Mouse (Mus musculus) cerebellum, postnatal 14 days (tissue): ENCODE measurements around the gene Rrp36.

Source experiments
- DNase-seq, 2 experiments: peaks; one replicate each; pipeline ENCODE4 v3.0.0; 2021; ENCODE audit warnings: mixed read lengths in 2 of 2

The Rrp36 gene

DNA sequence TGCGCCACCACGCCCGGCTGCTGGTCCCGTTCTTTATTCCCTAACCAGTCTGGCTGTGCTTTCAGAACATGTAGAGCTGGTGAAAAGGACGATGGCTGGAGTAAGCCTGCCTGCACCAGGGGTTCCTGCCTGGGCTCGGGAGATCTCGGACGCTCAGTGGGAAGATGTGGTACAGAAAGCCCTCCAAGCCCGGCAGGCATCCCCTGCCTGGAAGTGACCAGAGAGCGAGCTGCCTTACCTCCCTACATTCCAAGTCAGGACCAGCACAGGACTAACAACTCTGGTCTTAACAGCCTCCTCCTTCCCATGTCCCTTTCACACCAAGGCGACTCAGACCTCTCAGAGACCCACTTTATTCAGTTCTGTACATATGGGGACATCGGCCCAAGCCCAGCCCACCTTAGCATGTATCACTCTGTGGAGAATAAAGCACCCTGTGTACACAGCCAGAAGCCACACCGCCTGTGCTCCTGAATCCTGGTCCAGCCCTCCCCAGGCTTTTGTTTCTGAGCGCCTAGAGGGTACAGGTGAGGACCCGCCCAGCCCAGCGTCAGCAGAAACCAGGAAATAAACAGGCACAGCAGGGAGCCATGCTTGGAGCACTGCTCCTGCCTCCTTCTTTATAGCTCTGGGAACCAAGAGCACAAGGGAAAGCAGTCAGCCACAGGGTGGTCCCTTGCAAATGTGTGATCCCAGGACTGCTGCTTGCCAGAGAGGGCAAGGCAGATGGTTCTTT is 8.7 kb upstream of the Rrp36 start:
- DNase-seq, result no peak

DNA sequence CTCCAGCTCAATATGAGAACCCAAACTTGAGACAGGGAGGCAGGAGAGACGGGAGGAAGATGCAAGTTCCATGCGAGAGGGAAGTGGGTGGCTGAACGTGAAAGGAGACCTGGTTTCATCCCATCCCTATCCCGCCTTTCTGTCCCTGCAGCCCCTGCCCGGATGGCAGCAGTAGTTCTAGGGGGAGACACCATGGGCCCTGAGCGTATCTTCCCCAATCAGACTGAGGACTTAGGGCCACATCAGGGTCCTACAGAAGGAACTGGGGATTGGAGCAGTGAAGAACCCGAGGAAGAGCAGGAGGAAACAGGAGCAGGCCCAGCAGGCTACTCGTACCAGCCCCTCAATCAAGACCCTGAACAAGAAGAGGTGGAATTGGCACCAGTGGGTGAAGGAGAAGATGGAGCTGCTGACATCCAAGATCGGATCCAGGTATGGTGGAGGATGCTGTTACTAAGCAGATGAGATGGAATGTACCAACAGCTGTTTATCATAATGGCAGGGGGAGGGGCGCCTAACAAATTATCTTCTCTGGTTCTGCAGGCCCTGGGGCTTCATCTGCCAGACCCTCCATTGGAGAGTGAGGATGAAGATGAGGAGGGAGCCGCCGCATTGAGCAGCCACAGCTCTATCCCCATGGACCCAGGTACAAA is 7.4 kb upstream of the Rrp36 start:
- peak in 1 of 2 experiments; percentile 39 for DNase-seq

DNA sequence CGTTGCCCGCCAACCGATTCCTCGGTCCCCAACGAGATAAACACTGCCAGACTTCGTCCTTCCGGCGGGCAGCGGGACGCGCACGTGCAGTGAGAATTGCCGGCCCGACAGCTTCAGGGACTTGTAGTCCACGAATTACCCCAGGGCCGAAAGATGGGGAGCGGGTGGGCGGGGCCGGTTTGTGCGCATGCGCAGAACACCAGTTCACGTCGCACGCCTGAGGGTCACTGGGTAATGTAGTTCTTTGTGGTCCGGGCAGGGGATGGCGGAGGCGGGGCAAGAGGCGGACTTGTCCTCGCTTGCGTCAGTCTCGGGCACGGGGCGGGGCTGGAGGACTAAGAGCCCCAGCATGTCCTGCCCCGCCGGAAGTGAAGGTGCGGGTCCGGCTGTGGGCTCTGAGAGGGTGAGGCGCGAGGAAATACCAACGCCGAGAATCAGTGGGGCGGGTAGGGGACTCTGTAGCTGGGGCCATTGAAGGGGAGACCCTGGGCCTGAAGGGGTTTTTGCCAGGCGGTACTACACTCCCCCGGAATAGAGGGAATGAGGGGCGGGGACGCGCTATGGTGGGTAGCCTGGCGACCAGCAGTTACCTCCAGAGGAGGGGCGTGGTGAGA is 6.7 kb upstream of the Rrp36 start, which contains the start of gene Klhdc3:
Gene Klhdc3 (minus strand): TSS at position 155 of the 614 bp plus-strand sequence.
- DNase-seq, result peak; percentile 99

DNA sequence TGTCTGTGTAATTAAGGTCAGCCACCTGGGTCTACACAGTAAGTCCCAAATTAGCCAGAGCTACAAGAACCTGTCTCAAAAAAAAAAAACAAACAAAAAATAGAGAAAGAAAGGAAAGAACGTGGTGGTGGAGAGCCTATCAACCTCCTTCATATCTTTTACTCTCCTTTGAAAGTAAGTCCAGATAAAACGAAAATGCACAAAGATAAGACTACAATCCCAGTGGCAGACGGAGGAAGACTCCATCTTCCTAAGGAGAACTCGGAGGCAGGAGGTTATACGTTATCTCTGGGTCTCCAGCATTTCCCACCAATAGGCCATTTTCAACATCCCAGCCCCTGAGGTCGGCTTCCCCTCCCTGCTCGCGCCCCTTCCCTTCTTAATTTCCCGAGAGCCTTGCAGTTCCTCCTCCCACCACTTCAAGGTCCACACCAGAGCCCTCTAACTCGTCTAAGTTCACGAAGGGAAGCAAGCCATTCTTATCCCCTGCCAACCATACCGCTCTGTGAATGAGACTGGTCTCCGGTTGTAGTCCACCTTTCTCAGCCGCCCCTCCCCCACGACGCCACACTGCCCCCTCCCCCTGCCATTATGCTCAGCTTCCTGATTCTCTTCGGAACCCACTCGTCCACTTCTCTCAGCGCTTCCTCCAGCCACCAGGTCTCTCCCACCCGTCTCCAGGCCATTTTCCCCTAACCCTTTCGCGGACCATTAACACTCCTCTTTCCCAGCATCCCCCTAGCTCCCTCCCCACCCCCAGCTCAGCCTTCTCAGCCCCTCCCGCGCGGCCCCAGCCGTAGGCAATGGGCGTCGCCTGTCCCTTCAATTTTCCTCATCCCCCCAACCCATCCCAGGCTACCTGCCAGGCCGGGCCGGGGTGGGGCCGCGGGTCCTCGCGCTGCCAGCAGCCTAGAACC is 5.9 kb upstream of the Rrp36 start:
- DNase-seq, result peak; percentile 76 to 86

DNA sequence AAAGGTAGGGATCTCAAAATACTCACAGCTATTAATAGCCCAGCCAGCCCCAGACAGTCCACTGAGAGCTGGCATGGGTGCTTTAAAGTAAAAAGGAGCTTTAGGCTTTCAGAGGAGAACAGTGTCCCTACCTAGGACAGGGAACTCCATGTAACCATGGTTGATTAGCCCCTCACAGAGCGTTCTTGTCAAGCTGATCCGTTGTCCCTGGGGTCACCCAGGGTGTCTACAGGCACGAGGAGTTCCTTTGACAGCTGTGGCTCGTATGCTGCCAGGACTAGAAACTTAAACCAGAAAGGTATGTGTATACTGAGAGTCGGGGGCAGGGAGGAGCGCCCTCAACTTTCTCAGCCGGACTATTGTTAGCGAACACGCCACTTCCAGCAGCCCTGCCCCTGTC is 4.8 kb upstream of the Rrp36 start:
- no peak for DNase-seq

DNA sequence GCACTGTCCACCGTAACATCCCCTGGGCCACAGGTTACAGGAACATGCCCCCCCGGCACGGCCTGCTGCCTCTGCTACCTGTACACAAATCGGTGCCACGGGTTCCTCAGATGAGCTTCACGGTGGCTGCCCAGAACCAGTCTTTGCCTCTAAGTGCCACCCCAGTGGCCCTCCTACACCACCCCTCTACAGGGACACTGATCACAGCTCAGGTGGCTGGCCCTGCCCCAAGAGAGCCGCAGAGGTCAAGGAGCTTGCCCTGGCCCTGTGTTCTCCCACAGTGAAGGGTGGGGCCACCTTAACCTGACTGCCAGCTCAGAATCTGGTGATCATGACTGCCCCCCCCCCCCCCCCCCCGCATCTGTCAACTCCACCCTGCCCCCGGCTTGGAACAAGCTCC is 4.3 kb upstream of the Rrp36 start, which contains the start of gene Mea1:
Gene Mea1 (plus strand): TSS at position 378 of the 400 bp plus-strand sequence.
- peak in 1 of 2 experiments; percentile 44 for DNase-seq

DNA sequence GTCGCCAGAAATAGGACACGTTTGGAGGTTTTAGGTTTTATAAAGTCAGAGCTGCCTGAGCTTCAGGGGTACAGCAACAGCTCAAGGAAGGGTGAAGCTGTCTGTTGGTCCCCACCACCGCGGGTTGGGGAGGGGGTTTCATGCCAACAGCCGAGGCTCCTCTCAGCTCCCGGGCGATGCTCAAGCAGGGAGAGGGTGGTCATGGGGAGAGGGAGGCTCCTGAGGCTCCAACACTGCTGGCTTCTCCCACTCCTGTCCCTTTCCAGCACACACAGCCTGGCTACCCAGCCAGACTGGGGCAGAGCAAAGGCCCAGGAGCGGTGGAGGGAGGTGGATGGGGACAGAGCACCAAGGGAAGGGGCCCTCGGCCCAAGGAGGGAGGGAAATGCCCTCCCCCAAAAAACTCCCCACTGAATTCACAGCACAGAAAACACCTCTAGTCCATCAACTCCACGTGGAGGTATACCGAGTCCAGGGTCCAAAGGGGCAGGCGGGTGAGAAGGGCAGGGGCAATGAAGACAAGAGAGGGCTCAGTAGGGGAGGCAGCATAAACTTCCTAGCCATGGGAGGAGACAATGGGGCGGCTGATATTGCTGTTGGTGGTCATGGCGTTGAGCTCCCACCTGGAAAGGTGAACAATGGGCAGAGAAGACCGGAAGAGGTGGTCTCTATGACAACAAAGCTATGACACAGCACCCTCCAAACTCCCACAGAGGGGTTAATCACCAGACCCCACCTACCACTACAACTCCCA is 555 bp upstream of the Rrp36 start:
- DNase-seq, result no peak

DNA sequence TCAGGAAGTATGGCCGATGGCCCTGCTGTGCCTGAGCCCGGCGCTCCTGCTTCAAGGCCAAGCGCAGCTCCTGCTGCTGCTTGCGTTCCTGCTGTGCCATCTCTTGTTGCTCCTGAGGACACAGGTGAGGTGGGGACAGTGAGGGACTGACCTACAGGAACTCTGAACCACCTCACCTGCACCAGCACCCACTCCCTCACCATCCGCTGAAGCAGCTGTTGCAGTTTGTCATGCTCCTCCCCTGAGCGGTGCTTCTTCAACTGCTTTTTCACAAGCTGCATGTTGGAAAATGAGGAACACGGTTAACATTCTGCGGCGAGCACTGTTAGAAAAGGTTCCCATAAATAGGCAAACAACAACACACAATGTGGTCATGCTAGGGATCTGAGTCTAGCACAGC is 4.2 kb downstream of the Rrp36 start:
- no peak for DNase-seq

DNA sequence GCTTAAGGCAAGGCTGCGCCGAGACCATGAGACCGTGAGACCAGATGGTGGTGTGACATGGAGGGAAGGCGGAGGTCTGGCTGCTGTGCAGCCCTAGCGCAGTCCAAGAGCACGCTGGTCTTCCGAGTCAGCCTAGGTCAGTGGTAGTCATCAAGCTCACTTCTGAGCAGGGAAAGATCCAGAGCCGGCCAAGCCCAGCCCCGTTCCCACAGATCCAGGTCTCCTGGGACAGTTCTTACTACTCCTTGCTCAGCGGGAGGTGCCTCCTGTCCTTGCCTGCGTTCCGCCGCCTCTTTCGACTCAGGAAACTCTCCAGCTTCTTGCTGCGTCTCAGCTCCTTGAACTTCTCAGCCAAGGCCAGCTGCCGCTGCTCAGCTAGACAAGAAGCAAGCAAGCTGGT is 6.4 kb downstream of the Rrp36 start:
- no peak for DNase-seq

DNA sequence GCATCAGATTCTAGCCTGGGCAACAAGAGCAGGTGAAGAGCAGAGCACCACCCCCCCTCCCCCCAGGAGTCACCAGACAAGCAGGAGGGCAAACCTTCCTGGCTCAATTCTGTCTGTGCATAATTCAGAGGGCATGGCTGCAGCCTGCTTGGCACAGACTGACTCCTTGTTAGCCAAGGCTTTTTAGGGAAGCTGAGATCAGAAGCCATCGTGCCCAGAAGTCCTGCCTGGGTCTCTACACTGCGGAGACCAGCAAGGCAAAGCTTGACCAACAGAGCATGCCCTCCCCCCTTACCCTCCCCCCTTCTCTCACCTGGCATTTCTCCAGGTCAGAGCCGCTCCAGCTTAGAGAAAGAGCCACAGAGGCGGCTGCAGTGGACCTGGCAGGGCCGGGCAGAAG is 11.4 kb downstream of the Rrp36 start:
- peak; percentile 83 to 85 for DNase-seq

DNA sequence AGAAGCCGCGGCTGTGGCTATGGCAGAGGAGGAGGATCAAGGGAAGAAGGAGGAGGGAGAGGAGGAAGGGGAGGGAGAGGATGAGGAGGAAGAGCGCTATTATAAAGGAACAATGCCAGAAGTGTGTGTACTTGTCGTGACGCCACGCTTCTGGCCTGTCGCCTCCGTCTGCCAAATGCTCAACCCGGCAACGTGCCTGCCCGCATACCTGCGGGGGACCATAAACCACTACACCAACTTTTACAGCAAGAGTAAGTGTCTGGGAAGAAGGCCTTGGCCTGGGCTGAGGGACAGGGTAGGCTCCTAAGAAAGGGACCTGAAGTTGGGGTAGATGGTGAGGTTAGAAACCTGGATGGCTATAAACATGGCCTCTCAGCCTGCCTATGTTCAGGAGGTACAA is 12.2 kb downstream of the Rrp36 start:
- DNase-seq, result peak; percentile 69 to 75

DNA sequence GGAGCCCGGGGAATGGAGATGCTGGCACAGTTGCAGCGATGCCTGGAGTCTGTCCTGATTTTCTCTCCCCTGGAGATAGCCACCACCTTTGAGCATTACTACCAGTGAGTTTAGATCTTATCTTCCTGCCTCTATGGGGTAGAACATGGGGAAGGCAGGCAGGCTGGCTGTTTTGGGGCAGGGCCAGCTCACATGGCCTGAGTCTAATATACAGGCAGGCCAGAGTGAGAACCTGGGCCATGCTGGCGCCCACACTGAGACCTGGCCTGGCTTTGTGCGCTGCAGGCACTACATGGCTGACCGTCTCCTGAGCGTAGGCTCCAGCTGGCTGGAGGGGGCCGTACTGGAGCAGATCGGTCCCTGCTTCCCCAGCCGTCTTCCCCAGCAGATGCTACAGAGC is 12.8 kb downstream of the Rrp36 start:
- DNase-seq, result peak; percentile 81 to 85

DNA sequence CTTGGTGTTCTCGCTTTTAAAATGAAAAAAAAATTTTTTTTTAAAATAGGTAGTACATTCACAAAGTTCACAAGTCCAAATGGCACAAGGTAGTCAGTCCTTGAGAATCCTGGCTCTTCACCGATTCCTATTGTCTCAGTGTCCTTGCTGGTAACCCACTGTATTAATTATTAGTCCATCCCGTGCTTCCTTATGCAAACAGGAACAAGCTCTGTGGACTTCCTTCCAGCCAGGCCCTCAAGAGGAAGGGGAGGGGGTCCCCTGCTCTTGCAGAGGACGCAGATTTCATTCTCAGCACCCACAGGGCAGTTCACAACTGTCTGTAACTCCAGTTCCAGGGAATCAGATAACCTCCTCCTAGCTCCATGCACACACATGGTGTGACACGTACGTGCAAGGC is 18.1 kb downstream of the Rrp36 start:
- DNase-seq, result no peak

DNA sequence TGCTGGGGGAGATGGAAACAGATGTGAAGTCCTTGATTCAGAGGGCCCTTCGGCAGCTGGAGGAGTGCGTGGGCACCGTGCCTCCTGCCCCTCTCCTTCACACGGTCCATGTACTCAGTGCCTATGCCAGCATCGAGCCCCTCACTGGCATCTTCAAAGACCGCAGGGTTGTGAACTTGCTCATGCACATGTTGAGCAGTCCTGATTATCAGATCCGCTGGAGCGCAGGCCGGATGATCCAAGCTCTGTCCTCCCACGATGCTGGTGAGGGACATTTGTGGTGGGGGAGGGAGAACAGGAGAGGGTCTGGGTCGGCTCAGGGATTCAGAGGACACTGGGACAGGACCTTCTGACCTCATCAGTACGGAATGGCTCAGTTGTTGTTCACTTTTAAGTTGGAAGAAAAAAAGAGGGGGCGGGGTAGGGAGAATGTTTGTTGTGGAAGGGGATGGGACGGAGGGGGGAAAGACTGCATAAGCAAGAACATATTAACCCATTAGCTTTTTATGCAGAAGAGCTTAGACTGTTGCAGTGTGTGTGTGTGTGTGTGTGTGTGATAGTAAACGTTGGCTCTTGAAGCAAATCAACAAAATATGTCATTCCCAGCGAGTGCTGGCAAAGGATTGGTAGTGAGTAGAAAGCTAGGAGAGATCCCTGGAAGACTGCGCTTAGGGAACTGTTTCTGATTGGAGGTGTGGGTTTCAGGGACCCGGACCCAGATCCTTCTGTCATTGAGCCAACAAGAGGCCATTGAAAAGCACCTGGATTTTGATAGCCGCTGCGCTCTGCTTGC is 22.2 kb downstream of the Rrp36 start:
- DNase-seq, result no peak

DNA sequence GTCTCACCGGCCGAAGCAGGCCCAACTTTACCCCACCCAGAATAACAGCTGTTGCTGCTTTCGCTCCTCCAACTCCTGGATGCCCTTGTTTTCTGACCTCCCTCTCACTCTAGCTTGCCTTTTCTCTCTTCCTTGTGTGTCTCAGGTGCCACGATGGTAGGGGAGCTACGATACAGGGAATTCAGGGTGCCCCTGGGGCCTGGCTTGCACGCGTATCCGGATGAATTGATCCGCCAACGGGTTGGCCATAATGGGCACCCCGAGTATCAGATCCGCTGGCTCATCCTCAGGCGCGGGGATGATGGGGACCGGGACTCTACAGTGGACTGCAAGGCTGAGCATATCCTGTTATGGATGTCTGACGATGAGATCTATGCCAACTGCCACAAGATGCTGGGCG is 22.9 kb downstream of the Rrp36 start:
- peak in 1 of 2 experiments; percentile 35 for DNase-seq

DNA sequence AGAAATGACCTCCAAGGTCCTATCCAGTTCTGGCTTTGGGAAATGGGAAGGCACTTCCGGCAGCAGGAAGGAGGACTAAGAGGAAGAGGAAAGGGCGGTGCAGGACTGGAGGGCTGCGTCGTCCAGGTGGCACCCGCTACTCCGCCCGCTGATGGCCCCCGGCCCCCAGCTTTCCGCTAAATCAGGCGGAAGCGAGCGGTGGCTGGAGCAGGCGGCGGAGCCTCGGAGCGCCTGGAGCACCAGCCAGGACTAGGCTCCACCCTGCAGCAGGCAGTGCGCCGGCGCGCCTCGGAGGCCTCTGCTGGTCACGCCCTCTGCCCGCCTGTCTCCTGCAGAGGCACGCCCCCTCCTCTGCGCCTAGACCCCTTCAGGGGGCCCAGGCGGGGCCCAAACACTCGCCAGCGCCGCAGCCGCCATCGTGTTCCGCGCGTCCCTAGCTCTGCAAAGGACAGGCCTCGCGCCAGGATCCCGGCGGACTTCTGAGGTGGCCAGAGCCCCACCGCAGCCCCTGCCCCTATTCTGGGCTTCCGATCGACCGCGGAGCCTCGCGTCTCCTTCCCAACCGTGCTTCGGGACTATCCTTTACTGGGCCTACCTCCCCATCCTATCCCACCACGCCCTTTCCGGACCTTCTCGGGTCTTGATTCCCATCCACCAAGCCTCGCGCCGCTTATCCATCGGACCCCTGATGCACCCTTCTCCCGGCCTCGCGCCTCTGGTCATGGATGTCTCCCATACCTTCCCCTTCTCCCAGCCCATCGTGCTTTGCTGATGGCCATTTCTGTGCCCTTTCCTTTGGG is 23.7 kb downstream of the Rrp36 start, which contains the start of gene Cul7:
Gene Cul7 (plus strand): TSS at position 106 of the 800 bp plus-strand sequence.
- peak; percentile 95 to 96 for DNase-seq

DNA sequence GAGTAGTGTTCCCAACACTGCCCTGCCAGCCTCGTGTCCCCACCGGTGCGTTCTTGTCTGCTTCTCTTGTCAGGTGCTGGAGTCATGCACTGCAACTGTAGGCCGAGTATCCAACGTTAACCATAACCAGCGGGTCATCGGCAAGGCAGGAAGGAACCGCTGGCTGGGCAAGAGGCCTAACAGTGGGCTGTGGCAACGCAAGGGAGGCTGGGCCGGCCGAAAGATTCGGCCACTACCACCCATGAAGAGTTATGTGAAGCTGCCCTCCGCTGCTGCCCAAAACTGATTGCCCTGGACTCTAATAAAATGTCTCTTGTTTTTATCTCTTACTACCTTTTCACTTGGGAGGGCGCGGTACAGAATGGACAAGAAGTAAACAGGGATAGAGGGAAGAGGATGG is 24.3 kb downstream of the Rrp36 start:
- no peak for DNase-seq

DNA sequence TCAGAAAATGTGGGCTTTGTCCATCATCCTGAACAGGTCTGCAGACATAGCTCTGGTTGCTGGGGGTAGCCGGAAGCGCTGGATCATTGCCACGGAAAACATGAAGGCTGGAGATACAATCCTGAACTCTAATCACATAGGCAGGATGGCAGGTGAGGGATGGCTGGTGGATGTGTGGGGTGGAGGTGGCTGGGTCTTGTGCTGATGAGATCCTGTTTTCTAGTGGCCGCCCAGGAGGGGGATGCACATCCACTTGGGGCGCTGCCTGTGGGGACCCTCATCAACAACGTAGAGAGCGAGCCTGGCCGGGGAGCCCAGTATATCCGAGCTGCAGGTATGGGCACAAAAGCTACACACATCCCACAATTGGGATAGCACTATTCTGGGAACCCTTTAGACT is 25.7 kb downstream of the Rrp36 start:
- DNase-seq, result no peak

DNA sequence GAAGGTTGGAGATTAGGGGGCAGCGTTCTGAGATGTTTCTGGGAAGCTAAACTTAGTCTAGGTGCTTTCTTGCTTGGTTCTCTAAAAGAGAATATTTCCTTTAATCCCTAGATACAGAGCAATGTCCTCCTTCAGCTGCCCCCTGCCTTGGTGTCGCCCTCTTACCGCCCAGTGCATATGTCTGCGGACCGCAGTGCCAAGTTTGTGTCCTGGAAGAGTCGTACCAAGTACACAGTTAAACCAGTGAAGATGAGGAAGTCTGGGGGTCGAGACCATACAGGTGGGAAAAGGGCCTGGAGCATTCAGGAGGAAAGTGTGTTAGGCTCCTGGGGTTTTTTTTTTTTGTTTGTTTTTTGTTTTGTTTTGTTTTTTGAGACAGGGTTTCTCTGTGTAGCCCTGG is 26.9 kb downstream of the Rrp36 start:
- no peak for DNase-seq

DNA sequence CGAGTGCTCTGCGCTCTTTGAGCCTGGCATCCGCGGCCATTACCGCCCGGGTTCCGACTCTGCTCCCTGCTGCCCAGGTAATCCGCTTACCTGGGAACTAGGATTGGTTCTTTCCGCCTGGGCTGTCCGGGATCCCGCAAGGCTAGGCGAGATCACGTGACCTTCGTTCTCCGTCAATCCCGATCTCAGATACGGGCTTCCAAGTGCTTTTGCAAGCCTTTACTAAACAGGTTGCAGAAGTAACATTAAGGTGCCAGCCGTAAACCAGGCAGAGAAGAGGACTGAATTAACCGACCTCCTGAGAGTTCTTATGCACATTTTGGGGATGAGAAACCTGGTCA is 27.9 kb downstream of the Rrp36 start:
- DNase-seq, result no peak
